Mouse (Mus musculus) T-helper 1 cell (primary cell): ENCODE measurements around the gene Tap1.

Experiments
- in situ Hi-C: fragments of 300-600 bp; cut with MboI, MseI; formaldehyde crosslinking; loops from one replicate; pipeline ENCODE4 v1.15.1; 2025; ENCODE audit warnings: high pct_unique_total_duplicates

Gene Tap1

DNA sequence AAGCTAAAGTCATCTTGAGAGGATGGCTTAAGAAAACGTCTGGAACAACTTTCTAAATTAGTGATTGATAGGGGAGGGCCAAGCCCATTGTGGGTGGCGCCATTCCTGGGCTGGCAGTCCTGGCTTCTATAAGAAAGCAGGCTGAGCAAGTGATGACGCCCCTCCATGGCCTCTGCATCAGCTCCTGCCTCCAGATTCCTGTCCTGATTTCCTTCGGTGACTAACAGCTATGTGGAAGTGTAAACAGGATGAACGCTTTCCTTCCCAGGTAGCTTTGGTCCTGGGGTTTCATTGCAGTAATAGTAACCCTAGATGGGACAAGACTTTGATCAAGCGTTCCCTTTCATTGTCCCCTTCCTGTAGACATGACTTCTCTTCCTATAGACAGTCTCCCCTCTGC, 8.3 kb upstream of the Tap1 start:
- in situ Hi-C loops, result loop anchor here (25.0 kb wide), 1 partner anchor 1683 kb away; the partner anchor contains the start of genes Nrm and Ppp1r18

DNA sequence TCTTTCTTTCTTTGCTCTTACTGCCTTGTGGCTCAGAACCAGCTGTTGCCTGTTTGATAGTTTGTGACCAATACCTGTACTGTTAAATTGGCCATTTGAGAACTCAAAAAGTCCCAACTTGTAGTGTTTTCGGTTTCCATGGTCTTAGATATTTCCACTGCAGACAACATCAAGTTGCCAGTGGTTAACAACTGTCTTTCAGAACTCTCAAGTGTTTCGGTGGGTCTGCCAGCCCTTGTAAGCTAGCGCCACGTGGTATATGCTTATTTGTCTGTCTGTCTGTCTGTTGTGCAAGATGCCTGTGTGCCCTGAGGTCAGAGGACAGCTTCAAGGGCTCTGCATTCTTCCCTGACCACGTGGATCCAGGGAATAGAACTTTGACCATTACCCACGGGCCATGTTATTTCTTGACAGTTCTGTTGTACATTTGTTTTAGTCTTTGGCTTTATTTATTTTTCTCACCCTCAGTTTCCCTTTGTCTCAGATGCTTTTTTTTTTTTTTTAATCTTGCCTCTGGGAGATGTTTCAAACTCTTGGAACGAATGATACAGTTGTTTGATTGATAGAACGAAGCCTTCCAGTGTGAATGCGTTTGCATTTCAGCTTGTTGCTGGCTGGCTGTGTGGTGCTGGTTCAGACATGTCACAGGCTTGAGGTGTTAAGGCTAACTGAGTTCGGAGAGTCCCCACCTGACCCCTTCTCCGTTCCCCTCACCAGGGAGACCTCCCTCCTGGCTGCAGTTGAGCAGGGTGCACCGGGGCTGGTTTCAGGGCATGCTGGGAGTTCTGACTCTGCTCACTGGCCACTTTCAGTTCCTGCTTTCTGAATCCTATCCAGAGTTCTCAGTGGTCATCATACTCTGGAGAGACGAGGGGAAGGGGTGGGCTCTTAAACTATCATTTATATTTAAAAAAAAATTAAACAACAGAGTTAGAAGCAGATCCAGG, 7.2 kb upstream of the Tap1 start:
- in situ Hi-C loops, result loop anchor here (5.0 to 25.0 kb wide), 2 partner anchors 57 to 1682 kb away; partner anchors contain the start of genes H2-Ob, Nrm and Ppp1r18

DNA sequence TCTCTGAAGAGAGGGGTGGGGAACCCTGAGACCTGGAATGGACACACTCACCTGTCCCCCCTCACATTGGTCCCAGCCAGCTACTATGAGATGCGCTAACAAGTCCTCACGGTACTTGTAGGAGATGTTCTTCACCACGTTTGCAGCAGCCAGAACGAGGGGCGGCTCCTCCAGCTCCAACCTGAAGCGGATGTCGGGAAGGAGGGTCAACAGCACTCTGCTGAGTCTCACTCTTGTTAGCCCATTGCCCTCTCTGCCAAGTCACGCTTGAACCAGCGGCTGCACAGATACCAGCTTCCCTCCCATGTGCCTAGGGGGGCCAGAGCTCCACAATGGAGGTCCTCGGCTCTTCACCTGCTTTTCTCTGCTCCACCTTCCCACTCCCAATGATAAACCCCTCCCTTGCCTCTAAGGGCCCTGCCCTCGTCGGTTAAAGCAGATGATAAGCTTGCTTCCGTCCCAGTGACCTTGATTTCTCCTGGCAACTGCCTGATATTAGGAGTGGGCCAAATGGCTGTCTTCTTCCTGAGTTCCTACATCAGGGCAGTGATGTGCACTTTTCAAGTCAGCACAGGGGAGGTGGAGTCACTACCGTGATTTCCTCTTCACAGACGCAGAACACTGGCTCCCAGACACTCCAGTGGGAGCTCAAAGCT, 3.7 kb upstream of the Tap1 start:
- in situ Hi-C loops, result loop anchor here (5.0 to 25.0 kb wide), 2 partner anchors 54 to 1679 kb away; partner anchors contain the start of genes H2-Ob, Nrm and Ppp1r18

DNA sequence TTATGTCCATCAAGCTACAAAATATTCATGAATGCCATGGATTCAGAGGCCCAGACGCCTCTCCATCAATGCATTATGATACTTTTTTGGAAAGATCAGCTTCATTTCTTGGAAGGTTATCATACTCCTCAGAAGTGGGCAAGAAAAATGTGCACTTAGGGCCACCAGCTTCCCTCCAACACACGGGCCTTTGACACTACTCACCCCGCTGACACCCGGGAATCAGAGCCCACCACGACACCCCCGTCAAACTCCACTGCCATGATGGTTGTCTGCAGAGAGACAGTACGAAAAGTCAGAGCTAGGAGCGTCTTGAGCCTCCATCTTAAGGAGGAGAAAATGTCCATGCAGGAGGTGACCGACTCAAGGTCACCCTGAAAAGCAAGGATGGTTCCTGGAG, 1.8 kb upstream of the Tap1 start:
- in situ Hi-C loops, result loop anchor here (25.0 kb wide), 1 partner anchor 1677 kb away; the partner anchor contains the start of genes Nrm and Ppp1r18

DNA sequence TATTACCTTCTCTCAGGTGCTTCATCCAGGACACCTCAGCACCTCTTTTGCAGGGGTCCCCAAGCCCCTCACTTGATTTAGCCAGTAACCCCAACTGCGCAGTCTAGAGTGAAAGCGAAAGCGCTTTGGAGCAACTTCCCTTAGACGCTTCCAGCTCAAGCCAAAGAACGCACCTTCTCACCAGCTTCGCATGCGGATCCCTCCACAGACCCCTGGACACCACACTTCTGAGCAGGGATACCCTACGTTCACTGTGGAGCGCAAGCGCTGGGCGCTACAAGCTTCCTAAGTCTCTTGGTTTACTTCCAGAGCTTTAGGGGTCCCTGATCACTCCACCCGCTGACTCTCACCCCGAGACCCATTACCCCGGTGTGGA, 480 bp upstream of the Tap1 start:
- in situ Hi-C loops, result loop anchor here (25.0 kb wide), 1 partner anchor 1675 kb away; the partner anchor contains the start of genes Nrm and Ppp1r18

DNA sequence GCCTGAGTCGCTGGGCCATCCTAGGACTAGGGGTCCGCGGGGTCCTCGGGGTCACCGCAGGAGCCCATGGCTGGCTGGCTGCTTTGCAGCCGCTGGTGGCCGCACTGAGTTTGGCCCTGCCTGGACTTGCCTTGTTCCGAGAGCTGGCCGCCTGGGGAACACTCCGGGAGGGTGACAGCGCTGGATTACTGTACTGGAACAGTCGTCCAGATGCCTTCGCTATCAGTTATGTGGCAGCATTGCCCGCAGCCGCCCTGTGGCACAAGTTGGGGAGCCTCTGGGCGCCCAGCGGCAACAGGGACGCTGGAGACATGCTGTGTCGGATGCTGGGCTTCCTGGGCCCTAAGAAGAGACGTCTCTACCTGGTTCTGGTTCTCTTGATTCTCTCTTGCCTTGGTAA, 657 bp downstream of the Tap1 start:
- in situ Hi-C loops, result loop anchor here (25.0 kb wide), 1 partner anchor 1674 kb away; the partner anchor contains the start of genes Nrm and Ppp1r18

DNA sequence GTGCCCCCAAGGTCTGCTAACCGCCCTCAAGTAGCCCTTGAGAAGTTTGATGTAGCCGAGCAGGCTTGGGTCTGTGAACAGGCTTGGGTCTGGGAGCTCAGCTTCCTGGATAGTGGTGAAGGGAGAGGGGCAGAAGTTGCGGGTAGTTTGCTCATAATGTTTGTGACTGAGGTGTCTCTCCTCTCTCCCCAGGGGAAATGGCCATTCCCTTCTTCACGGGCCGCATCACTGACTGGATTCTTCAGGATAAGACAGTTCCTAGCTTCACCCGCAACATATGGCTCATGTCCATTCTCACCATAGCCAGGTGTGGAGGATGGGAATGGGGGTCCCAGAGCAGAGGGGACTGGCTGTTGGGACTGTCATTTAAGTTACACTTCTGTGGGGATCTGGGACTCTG, 1.6 kb downstream of the Tap1 start:
- in situ Hi-C loops, result loop anchor here (25.0 kb wide), 1 partner anchor 1673 kb away; the partner anchor contains the start of genes Nrm and Ppp1r18

DNA sequence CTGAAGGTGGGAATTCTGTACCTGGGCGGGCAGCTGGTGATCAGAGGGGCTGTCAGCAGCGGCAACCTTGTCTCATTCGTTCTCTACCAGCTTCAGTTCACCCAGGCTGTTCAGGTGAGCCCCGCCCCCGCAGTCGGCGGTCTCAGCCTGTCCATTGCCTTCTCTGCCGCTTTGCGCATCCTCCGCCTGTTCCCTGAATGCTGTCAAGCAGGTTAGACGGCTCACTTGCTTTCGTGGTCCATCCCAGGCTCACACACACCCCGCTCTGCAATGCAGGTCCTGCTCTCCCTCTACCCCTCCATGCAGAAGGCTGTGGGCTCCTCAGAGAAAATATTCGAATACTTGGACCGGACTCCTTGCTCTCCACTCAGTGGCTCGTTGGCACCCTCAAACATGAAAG, 5.5 kb downstream of the Tap1 start:
- in situ Hi-C loops, result loop anchor here (10.0 to 25.0 kb wide), 2 partner anchors 508 to 1669 kb away; partner anchors contain the start of genes Hnrnpm, Nrm and Ppp1r18

DNA sequence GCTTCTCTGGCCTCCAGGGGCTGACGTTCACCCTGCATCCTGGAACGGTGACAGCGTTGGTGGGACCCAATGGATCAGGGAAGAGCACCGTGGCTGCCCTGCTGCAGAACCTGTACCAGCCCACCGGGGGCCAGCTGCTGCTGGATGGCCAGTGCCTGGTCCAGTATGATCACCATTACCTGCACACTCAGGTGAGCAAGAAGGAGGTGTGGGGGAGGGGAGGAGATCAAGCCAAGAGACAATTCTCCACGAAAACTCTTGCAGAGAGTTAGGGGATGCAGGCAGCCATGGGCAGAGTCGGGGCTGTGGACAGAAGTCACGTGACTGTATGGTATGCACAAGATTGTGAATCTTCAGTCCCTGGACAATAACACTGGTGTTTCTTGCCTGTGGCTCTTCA, 6.1 kb downstream of the Tap1 start:
- in situ Hi-C loops, result loop anchor here (10.0 to 25.0 kb wide), 2 partner anchors 509 to 1669 kb away; partner anchors contain the start of genes Hnrnpm, Nrm and Ppp1r18

DNA sequence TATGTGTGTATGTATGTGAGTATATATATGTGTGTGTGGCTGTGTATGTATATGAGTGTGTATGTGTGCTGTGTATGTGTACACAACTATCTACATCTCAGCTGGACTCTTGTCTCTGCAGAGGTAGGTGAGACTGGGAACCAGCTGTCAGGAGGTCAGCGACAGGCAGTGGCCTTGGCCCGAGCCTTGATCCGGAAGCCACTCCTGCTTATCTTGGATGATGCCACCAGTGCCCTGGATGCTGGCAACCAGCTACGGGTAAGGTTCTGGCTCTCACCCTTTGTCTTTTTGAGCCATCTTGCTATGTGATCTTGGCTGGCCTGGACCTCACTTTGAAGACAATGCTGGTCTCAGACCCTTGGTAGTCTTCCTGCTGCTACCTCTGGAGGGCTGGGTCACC, 7.4 kb downstream of the Tap1 start:
- in situ Hi-C loops, result loop anchor here (10.0 to 25.0 kb wide), 2 partner anchors 510 to 1668 kb away; partner anchors contain the start of genes Hnrnpm, Nrm and Ppp1r18

DNA sequence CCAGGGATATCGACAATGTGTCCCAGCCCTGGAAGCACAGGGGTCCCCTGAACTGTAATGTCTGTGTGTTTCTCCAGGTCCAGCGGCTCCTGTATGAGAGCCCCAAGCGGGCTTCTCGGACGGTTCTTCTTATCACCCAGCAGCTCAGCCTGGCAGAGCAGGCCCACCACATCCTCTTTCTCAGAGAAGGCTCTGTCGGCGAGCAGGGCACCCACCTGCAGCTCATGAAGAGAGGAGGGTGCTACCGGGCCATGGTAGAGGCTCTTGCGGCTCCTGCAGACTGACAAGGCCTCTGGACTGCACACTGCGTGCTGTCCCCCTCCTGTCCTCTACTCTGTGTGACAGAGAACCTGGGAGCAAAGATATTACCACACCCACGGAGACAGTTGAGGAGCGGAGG, 9.1 kb downstream of the Tap1 start:
- in situ Hi-C loops, result loop anchor here (10.0 to 25.0 kb wide), 2 partner anchors 512 to 1666 kb away; partner anchors contain the start of genes Hnrnpm, Nrm and Ppp1r18

DNA sequence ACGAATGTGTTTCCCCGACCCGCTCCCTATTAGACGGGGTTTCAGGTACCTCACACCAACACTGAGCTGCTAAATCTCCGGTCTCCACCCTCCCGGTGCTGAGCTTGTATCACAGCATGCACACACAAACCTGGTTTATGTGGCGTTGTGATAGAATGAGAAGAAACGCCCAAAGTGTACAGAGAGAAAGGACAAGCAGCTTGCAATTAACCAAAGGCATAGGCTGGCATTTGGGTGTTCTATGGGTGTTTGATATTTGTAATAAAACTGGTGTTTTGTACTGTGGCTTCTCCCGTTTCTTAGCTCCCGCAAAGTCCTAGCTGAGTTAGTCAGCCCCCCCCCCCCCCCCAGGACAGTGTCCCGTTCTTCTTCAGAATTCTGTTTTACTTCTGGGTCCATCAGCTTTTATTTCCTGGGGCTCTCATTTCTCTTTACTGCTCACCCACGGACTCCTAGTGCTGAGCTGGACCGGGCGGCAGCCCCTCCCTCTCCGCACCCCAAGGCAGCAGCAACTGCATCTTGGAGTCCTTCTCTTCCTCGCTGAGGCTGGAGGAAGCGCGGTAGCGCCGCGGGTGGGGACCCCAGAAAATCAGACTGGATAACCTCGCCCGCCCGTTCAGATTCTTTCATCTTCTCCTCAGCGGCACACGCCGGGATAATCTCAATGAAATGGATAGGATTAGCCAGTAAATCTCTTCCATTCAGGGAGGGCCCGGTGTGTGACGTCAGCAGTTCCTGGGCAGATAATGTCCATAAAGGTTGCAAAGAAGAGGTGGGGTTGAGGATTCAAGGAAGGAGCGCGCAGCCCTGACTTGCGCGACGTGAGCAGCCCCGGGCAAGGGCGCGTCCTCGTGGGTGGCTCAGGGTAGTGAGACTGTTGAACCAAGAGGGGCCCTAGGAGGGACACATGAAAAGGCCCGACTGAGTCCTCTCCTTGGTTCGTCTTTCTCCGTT, 9.9 kb downstream of the Tap1 start, which contains the start of gene Psmb8:
Psmb8 (plus strand) TSS at position 781 of the 954 bp plus-strand sequence.
- in situ Hi-C loops, result loop anchor here (10.0 to 25.0 kb wide), 2 partner anchors 512 to 1665 kb away; partner anchors contain the start of genes Hnrnpm, Nrm and Ppp1r18

DNA sequence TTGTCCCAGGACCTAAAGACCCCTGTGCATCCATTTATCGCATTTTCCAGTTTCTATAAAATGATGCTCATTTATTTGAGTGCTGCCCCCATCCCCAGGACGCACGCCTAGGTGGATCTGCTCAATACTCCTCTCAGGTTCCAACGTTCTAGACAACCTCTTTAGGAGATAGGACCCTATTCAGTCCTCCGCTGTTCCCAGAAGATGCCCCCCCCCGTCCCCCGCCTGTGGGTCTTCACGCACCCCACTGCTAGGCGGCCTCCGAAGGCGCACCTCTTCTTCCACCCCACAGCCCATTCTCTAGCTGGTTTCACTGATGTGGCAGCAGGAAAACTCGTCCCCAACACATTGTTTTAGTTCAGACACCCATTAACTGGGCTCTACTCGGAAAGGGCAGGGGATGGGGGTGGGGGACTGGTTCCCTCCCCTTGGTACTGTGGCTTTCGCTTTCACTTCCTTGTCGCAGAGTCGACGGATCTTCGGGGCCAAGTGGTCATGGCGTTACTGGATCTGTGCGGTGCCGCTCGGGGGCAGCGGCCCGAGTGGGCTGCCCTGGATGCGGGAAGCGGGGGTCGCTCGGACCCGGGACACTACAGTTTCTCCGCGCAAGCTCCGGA, 10.7 kb downstream of the Tap1 start:
- in situ Hi-C loops, result loop anchor here (10.0 to 25.0 kb wide), 2 partner anchors 513 to 1664 kb away; partner anchors contain the start of genes Hnrnpm, Nrm and Ppp1r18

DNA sequence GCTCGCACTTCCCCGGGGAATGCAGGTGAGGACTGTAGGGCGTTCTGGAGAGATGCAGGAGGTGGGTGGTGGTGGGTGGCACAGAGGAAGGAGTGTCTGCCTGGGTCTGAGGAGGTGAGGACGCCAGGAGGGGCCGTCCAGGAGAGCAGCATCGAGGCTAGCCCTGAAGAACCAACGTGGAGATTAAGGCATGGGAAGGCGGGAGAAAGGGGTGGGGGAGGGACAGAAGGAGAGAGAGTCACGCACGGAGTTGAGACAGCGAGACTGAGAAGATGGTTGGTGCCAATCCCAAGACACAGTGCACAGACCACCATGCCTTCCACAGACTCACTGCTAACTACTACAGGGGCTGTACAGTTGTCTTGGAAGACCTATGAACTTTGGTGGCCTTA, 11.2 kb downstream of the Tap1 start:
- in situ Hi-C loops, result loop anchor here (10.0 to 25.0 kb wide), 2 partner anchors 514 to 1664 kb away; partner anchors contain the start of genes Hnrnpm, Nrm and Ppp1r18

DNA sequence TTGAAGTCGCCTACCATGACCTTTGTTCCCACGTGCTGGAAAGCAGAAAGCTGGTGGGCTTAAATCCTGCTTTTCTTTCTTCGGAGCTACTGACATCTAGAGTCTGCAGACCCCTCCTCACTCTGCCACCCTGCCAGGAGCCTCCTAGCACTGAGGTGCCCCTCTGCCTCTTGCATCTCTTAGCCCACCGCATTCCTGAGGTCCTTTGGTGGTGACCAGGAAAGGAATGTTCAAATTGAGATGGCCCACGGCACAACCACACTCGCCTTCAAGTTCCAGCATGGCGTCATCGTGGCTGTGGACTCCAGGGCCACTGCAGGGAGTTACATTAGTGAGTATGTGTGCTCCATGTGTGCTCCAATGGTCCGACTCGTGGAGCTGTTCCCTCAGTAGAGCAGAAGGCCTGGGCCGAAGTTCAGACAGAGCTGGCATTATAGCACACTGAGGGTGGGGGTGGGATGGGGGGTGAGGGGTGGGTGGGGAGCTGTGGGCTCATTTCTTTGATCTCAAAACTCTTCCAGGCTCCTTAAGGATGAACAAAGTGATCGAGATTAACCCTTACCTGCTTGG, 11.8 kb downstream of the Tap1 start:
- in situ Hi-C loops, result loop anchor here (10.0 to 25.0 kb wide), 2 partner anchors 514 to 1663 kb away; partner anchors contain the start of genes Hnrnpm, Nrm and Ppp1r18

DNA sequence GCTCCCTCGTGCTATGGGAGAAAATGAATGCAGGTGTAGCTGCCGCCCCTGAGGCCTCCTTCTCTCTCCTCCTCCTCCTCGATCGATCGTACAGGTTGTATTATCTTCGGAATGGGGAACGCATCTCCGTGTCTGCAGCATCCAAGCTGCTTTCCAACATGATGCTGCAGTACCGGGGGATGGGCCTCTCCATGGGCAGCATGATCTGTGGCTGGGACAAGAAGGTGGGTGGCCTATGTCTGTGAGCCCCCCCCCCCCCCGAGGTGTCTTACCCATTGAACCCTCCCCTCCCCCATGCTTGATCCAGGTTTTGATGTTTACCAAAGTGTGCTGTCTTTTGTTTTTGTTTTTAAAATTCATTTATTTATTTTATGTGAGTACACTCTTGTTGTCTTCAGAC, 12.7 kb downstream of the Tap1 start:
- in situ Hi-C loops, result no loop called here

DNA sequence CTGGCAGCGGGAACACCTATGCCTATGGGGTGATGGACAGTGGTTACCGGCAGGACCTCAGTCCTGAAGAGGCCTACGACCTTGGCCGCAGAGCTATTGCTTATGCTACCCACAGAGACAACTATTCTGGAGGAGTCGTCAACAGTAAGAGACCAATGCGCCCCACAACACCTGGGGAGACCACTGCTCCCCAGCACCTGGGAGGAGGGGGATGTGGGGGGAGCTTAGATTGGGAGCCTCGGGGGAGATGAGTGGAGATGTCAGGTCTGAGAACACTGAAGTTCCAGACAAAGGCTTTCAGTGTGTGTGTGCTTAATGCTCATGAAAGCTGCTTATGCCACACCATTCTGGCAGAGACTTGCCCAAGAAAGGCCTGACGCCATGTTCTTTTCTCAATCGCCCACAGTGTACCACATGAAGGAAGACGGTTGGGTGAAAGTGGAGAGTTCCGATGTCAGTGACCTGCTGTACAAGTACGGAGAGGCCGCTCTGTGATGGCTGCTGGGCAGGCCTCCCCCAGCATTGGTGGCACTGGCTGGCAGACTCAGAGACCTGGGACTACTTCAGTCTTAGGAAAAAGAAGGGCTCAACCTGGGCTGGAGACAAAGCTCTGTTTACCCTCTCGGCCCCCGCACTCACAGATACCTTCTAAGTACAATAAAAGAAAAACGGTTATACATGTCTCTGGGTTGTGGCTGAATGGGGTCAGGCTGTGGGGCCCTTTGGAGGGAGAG, 13.6 kb downstream of the Tap1 start:
- in situ Hi-C loops, result no loop called here

DNA sequence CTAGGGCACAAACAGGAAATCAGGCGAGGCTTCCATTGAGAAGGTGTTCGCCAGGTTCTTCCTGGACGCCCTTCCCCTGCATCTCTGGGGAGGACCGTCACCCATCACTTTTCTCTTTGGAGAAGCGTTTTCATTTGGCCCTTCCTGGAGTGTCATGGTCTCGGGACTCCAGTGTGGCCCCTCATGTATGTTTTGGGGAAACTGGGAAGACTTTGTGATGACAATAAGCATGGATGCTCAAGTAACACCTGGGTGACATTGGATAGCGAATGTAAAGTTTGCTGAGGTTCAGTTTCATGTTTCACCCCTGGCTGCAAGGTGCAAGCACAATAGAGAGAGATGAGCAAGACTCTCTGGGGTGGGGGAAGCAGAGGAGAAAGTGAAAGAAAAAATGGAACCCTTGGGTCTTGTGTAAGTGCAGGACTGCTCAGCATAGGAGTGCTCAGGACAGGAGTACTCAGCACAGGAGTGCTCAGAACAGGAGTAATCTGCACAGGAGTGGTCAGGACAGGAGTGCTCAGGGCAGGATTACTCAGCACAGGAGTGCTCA, 14.2 kb downstream of the Tap1 start:
- in situ Hi-C loops, result no loop called here
